Mouse (Mus musculus) neutrophil, adult 59 days (primary cell): Measurements from ENCODE around the gene St6galnac4. TPM values are rescaled to one million over a fixed set of nuclear protein-coding genes. Genes with fewer than 3 reads are reported as not detected.

Experiments
- total RNA-seq, 2 experiments: library from RNA; stranded (reverse); gene quantifications; 1 replicate in 1 of 2; 2 replicates in 1 of 2; pipeline ENCODE4 v1.2.4; 2023

The St6galnac4 gene
- total RNA-seq = 10 to 100 TPM; 16.5 to 16.7 TPM

DNA sequence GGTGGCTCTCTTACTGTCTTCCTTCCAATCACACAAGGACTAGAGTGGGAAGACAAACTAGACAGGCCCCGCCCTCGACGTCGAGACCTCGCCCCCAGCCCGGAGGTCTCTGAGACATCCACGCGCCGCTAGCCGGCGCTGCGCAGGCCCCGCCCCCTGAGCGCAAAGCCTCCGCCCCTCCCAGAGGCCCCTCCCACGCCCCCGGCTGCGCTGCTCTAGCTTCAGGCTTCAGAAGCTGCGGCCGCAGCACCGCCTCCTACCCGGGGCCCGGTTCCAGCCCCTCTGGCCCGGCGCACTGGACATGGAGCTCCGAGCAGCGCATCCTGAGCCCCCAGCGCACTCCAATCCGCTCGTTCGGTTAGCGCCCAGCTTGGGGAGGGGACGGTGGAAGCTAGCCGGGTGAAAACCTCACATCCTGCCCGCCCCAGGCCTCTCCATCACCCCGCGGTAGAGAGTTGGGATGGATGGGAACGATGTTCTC is at the start of gene St6galnac4:
Gene St6galnac4, plus strand, starts transcription at position 225 of the 481 bp plus-strand sequence.

DNA sequence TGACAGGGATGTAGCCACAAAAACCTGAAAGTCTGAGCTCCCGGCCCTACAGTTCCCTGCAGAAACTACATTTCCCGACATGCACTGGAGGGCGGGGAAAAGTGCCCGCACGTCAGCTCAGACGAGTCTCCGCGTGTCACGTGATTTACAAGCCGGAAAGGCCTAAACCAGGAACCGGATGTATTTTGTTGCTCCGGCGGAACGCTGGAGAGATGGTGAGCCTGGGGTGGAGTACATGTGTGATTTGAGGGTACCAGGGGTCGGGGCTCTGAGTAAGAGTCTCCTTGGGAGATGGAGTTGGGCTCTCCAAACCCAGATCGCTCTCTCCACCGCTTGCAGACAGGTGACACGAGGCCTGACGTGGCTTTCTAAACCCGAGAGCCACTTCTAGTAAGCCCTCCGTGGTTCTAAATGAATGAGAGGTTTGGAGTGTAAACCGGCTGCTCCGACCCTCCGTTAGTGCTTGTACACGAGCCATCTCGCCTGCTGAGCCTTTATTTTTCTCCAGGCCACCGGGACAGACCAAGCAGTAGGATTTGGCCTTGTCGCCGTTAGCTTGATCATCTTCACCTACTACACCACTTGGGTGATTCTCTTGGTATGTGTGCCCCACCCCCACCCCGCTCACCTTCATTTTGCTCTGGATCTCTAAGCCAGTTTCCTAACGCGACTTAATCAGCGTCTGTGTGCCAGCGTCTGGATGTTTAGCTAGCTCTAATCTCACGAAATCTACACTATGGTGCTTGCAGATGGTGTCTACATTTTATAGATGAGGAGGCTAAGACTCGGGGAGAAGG is 16.0 kb upstream of the St6galnac4 start, which contains the start of gene Dpm2:
Gene Dpm2, plus strand, starts transcription at position 161 of the 797 bp plus-strand sequence.

DNA sequence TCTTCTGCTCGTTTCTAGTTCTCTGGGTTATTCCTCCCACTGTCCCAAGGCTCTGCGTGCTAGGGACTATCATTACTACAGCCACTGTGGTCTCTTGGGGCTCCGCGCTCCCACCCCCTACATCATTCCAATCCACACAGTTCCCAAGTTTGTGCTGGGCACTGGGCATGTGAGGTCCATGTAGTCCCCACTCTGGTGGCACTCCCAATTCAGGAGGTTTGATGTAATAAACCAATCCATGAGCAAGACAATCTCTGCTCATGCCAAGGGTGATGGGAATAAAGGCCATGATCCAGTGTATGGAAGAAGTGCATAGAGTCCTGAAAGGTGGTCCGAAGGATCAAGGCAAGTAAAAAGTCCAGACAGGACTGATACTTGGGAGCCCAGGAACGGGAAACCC is 12.4 kb upstream of the St6galnac4 start, which contains the start of gene Pip5kl1:
Gene Pip5kl1, plus strand, starts transcription at position 301 of the 400 bp plus-strand sequence.

DNA sequence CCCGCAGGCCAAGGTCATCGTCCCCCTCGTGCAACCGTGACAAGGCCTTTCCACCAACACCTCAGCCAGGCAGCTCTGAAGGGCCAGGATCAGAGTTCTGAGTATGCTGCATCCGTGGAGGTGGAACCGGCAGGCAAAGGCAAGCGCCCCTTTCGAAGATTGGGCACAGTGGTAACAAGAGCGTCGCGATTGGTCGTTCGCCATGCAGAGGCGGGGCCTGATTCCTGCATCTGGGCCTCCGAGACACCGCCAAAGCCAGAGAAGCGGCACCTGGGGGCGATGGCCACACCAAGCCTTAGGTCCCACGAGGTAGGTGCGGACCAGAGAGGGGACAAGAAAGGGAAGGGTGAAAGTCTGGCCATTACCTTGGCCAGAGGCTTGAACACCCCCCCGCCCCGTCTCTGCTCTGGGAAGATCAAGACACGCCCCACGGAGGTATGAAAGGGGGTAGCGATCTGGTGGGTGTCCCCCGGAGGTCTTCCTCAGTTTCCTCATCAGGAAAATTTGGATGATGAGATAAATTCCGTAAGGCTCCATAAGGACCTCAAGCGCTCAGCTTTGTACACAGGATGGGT is 11.2 kb upstream of the St6galnac4 start, which contains the start of gene 9430097D07Rik:
Gene 9430097D07Rik, minus strand, starts transcription at position 99 of the 575 bp plus-strand sequence.

DNA sequence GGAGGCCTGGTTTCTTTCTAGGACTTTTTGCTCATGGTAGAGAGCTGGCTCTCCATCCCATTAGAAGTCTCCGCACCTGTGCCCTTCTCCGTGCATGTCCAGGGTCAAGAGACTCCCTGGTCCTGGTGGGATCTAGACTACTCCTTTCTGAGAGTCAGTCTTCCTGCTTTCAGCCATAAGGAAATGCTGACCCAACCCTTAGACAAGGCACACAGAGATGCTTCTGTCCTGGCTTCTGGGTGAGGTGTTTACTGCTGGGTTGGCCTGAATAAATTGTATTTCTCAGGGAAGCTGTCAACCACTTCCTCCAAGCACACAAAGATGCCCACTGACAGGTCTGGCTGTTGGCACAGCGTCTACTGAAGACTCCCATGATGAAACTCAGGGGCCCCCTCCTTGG is 12.5 kb downstream of the St6galnac4 start, which contains the start of gene St6galnac6:
Gene St6galnac6, plus strand, starts transcription at position 301 of the 400 bp plus-strand sequence.

DNA sequence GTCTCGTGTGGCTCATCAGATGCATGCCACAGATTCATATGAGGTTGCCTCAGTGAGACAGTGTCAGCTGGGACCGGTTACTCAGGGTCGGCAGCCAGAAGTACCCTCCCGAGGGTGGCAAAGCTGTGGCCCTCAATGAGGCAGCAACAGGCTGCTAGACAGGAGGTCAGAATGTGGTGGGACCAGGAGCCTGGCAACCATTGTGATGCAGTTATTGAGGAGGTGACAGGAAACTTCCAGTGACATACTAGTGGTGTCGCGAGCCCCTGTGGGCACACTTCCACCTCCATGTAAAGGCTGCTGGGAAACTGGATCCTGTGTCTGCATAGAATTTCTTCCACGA is 34.6 kb downstream of the St6galnac4 start, which contains the start of gene Ak1:
Gene Ak1, plus strand, starts transcription at position 242 of the 343 bp plus-strand sequence.

DNA sequence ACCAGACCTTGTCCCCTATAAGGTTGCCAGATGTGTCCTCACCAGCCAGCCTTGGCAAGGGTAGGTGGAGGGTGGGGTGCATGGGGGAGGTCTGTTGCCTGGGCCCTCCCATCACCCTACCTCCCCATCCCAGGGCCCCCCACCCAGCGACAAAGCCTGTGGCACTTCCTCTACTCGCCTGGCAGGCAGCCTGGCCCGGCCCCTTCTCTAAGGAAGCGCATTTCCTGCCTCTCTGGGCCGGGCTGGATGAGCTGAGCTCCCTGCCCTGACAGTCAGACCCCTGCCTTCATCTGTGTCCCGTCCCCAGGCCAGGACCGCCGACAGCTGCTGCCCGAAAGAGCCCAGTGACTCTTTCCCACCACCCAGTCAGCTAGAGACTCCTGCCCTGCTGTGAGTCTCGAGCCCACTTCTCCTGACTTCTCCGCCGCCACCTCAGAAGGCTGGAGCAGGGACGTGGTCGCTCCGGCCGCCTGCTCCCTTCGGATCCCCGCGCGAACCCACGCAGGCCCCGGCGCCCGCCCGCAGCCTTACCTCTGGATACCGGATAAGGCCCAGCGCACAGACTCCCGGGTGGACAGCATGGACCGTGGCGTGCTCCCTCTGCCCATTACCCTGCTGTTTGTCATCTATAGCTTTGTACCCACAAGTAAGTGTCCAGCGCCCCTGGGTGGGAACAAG is 59.6 kb downstream of the St6galnac4 start, which contains the start of gene Eng:
Gene Eng, plus strand, starts transcription at position 217 of the 678 bp plus-strand sequence.

Other genes starting within 250 kb of the St6galnac4 start
- gene Ciz1, start 234.8 kb upstream of the St6galnac4 start, total RNA-seq = 10 to 100 TPM; 63.5 to 87.2 TPM
- gene Dnm1, start 233.8 kb upstream of the St6galnac4 start, total RNA-seq = under 1 TPM in 1 of 2 experiments, not detected in 1; 0.22 TPM
- 10 to 100 TPM; 49.7 to 50.5 TPM for gene 1110008P14Rik, start 205.2 kb upstream of the St6galnac4 start, total RNA-seq
- gene Lcn2, start 198.8 kb upstream of the St6galnac4 start, total RNA-seq = 1,000 to 10,000 TPM; 7,694 to 9,553 TPM
- gene Ptges2, start 191.2 kb upstream of the St6galnac4 start, total RNA-seq = 10 to 100 TPM; 11.1 to 13.7 TPM
- 1 to 10 TPM; 5.0 to 6.0 TPM for gene Naif1, start 136.6 kb upstream of the St6galnac4 start, total RNA-seq
- gene Slc25a25, start 135.7 kb upstream of the St6galnac4 start, total RNA-seq = 10 to 100 TPM; 11.6 to 12.2 TPM
- 10 to 100 TPM; 15.6 to 17.1 TPM for gene Fam102a, start 51.8 kb upstream of the St6galnac4 start, total RNA-seq
- gene Dpm2, start 16.2 kb upstream of the St6galnac4 start, total RNA-seq = 10 to 100 TPM; 54.4 to 59.5 TPM
- gene Pip5kl1, start 12.3 kb upstream of the St6galnac4 start, total RNA-seq = under 1 TPM in 1 of 2 experiments, not detected in 1; 0.22 TPM
- gene 9430097D07Rik, start 11.4 kb upstream of the St6galnac4 start, total RNA-seq = not detected
- gene St6galnac6, start 12.6 kb downstream of the St6galnac4 start, total RNA-seq = 10 to 100 TPM in 1 of 2 experiments, 1 to 10 TPM in 1; 9.1 to 14.1 TPM
- gene Ak1, start 34.7 kb downstream of the St6galnac4 start, total RNA-seq = under 1 TPM; 0.51 to 0.53 TPM
- 10 to 100 TPM; 10.3 to 11.4 TPM for gene Eng, start 59.5 kb downstream of the St6galnac4 start, total RNA-seq
- 1 to 10 TPM; 4.8 to 5.6 TPM for gene Fpgs, start 117.0 kb downstream of the St6galnac4 start, total RNA-seq
- gene Cdk9, start 126.0 kb downstream of the St6galnac4 start, total RNA-seq = 100 to 1,000 TPM; 147 to 175 TPM
- gene Sh2d3c, start 134.0 kb downstream of the St6galnac4 start, total RNA-seq = 100 to 1,000 TPM; 245 to 274 TPM
- gene 6330409D20Rik, start 153.9 kb downstream of the St6galnac4 start, total RNA-seq = not detected
- gene Tor2a, start 170.1 kb downstream of the St6galnac4 start, total RNA-seq = 10 to 100 TPM; 22.0 to 22.7 TPM
- gene Ttc16, start 188.5 kb downstream of the St6galnac4 start, total RNA-seq = not detected
- 1 to 10 TPM; 1.0 to 1.7 TPM for gene Ptrh1, start 188.7 kb downstream of the St6galnac4 start, total RNA-seq
- not detected for gene Cfap157, start 197.3 kb downstream of the St6galnac4 start, total RNA-seq